Mouse (Mus musculus) frontal cortex, postnatal 14 days (tissue): Measurements from ENCODE around the gene Abtb1.

Experiments used
- DNase-seq, 2 experiments: peaks; one replicate each; pipeline ENCODE4 v3.0.0; 2022; ENCODE audit warnings: low spot score in 2 of 2

Gene Abtb1

DNA sequence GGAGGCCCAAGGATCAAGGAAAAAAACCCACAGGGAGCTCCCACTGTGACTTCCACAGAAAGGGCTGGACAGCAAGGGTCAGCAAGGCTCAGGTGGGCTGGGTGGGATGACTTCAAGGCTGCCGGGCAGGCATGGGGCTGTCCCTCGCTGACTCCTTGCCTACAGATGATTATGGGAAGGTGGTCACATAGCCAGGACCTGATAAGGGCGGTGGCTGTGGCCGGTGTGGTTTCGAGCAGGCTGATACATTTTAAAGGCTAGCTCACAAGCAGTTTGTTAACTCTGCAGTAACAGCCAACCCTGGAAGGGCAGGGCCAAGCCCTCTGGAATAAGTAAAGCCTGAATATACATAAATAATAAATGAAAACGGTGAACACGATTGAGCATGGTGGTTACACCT is 38.7 kb downstream of the Abtb1 start:
- no peak for DNase-seq

DNA sequence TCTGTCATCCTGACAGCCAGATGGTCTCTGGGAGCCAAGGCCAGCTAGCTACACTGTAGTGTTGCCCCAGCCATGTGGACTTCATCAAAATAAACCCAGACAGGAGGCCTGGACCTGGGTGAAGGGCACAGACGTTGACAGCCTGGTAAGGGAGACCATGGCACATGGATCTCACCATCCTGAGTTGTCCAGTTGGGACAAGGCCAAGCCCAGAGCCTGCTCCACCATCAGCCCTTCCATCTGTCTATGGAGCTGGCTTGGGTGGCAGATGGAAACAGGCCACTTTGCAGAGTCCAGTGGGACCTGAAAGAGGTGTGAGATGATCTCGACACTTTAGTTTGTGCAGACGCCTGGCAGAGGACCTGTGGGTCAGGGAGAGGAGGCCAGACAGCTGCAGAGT is 41.0 kb downstream of the Abtb1 start:
- DNase-seq, result no peak

DNA sequence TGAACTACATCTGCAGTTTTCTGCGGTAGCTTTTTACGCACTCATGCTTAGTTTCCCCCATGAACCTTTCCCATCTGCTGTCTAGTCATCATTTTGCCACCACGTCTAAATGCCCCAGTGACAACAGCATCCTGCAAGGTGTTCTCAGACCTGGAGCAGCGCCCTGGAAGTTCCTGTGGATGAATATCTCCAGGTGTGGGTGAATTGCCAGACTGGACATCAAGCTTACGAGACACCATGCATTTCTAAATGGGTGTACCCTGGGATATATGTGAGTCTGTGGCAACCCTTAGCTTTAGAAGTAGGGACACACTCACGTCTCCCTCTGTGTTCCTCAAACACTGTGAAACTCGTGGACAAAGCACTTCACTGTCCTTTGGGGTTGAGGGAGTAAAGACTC is 41.6 kb downstream of the Abtb1 start:
- no peak for DNase-seq

DNA sequence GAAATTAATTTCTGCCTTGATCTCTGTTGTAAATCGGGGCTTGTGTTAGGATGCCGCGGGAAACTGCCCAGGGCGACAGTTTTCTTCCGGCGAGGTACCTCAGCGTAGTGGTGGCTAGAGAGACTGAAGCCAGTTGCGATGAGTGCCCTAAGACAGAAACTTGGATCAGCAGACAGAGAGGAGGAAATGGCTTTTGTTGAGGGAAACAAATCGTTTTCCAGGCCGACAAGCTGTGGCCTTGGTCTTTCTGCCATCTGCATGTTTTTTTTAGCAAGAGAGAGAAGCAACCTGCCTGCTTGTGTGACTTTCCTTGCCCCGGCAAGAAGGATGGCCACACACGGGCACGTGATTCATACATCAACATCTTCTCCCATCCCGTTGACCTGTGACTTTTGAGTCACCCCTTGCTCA is 47.2 kb downstream of the Abtb1 start:
- no peak for DNase-seq

DNA sequence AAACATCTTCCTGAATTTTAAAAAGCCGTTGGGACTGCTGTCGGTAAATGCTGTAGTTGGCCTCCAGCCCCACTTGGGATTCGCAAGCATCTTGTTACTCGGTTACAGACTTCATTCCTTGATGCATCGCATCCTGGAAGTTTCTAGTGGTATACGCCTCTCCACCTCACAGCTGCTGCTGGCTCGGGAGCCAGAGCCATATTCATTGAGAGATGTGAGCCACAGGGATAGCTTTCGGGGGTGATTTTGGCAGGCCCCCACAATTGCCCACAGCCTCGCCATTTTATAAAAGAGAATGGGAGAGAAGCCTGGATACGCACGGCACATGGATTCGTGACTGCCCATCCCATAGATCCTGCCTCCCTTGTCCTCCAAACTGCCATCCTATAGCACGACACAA is 47.9 kb downstream of the Abtb1 start:
- no peak for DNase-seq

DNA sequence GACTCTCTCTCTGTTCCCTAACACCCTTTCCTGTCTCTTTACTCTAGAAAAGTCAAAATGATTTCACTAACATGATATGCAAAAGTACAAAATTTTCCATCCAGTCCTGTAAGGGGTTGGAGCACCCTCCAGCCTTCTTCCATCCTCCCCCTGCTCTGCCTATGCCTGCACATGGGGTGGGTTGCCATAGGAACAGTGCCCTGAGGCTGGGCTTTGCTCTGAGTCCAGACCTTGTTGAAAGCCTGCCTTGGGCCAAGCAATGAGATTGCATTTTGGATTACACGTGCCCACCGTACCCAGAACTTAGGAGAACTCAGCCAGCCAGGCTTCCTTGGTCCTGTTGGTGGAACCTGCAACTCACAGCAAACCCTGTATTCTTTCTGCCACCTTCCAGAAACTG is 48.5 kb downstream of the Abtb1 start:
- no peak for DNase-seq

DNA sequence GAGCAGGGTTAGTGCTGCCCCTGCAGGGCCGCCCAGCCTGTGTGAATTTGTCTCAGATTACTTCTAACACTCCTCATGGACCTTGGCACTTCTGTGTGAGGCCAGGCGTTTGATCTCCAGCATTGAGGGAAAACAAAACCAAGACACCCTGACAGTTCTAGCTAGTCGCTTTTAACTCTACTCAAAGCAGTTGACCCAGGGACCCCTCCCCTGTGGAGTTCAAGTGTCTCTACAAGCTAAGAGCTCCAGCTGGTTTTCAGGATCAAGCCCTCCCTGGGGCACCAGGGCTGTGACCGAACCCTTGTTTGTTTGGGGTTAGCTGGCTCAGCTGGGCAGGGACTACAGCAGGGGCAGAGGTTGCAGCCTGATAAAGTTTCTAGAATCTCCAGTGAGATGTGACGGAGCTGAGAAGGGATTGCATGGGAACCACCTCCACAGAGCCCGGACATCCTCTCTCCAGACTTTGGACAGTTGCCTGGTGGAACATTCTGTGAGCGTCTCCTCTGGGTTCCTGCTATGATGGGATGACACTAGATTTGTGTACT is 49.6 kb downstream of the Abtb1 start:
- no peak for DNase-seq

DNA sequence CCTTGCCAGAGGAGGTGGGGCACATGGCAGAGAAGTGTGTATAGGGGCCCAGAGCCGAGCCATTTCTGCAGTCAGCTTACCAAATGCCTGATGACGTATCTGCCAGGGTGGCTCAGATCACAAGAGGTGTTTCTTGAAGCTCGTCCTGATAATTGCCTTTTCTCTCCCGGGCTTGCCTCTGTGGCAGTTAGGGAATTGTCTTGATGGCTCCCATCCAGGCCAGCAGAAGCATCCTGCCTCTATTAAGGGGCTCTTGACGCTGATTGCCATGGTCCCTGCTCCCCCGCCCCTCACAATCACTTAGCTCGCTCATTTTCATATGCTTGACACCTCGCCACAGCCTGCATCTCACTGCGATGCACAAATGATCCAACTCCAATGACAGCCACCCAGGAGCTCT is 50.5 kb downstream of the Abtb1 start:
- DNase-seq, result no peak

DNA sequence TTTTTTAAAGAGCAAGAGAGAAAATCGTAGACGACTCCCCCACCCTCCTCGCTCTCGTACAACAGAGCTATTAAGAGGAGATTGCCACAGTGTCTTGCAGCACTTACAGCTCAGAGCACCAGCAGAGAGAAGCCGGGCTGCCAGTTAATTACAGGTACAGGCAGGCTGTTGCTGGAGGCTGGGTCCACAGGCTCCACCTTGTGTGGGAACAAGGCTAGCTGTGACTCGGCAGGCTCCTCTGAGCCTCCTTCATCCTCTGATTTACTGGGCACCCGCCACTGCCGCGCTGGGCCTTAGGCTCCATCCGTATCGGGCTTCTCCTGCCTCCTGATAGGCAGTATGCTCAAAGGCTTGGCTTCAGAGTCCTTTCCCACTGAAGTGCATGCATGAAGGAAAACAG is 53.6 kb downstream of the Abtb1 start:
- DNase-seq, result no peak

DNA sequence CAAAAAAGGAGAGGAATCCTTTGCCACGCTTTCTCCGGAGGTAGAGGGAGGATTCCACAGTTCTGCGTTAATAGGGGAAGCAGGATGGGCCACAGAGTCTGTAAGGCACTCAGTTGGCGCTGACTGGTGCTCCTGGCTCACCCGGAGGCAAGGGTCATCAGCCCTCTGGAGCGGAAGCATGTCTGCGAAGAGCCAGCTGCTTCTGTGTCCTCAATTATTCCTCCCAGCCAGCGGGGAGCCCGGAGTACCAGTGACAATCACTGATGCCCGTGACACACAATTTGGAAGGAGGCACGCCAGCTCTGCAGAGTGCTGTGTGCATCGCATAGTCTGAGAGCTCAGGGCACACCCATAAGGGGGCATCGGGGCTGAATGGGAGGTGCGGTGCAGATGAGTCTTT is 54.3 kb downstream of the Abtb1 start:
- no peak for DNase-seq

DNA sequence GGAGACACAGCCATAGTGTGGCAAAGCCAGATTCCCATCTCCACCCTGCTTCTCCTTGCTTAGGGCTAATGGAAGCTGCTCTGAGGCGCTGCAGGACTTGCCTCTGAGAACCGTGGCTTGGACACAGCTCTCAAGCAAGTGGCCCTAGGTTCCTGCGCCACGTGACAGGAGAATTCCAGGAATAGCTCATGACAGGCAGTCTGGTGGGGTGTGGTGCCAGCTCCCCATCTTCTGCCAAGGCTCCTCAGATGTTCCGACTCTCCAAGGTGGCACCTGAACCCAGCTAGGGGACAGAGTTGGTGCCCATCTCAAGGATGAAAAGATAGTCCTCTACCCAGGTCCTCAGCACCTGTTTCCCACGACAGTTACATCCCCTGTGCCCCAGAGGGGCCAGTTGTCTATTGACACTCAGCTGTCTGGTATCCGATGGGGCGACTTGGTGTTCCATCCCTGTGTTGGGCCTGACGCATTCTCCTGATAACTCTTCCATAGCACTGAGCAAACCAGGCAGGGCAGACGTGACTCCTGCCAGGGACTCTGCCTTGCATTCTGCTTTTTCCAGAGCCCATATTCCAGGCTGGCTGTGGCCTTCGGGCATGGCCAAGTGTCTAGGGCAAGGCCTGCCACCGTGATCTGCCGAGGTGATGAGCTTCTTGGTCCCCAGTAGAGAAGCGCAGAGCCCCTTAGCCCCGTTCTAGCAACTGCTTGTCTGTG is 54.9 kb downstream of the Abtb1 start:
- DNase-seq, result peak in 1 of 2 experiments; percentile 44
